Mouse (Mus musculus) C3H10T1/2 (cell line): Measurements from ENCODE around the gene Tfap2c. TPM values are rescaled to one million over a fixed set of nuclear protein-coding genes. Genes with fewer than 3 reads are reported as not detected.

Experiments
- polyA plus RNA-seq, 2 experiments: library from polyadenylated mRNA; unstranded; fragments of >200 nt; fragmentation: generic; extraction: Trizol; gene quantifications; one replicate each; pipeline ENCODE4 v1.2.1; 2012; ENCODE audit warnings: missing spikeins in 2 of 2

The Tfap2c gene
- polyA plus RNA-seq = not detected

DNA sequence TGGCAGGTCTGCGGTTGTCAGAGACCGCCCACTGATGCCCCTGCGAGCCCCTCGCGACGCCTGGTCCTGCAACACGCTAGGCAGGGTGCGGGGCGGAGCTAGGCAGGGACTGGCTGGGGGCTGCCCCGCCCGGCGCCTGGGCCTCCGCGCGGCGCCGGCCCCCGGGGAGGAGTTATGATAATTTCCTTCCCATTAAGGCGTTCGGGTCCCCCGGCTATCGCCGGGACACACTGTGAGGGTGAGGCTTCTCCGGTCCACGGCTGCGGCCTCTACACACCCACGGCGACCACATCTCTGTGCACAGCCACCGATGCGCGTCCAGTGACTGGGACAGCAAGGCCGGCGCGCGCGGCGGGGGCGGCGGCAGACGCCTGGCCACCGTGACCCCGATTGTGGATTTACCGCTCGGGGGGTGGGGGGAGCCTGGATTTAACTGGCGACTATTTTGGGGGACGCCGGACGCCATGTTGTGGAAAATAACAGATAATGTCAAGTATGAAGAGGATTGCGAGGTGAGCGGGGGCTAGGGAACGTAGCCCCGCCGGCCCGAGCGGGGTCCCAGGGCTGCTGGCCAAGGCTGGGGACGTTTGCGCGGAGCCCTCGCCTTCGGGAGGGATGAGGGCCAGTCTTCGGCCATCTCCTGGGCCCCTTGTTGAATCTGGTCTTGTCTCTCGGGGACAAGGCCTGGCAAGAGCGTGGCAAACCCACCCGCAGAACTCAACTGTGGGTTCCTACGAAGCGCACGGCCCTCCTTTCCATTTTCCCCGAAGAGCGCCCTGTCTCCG lies at the start of gene Tfap2c:
TSS of gene Tfap2c (plus strand) at position 223 of the 785 bp plus-strand sequence.

Other genes starting within 250 kb of the Tfap2c start
- 1 to 10 TPM; 1.4 to 2.8 TPM for gene Fam210b, start 204.0 kb upstream of the Tfap2c start, polyA plus RNA-seq
- gene Aurka, start 179.1 kb upstream of the Tfap2c start, polyA plus RNA-seq = 10 to 100 TPM; 46.9 to 54.4 TPM
- gene Cstf1, start 178.9 kb upstream of the Tfap2c start, polyA plus RNA-seq = 10 to 100 TPM; 22.8 to 26.5 TPM
- under 1 TPM in 1 of 2 experiments, not detected in 1; 0.02 TPM for gene Cass4, start 155.8 kb upstream of the Tfap2c start, polyA plus RNA-seq
- gene Rtf2, start 109.0 kb upstream of the Tfap2c start, polyA plus RNA-seq = 10 to 100 TPM; 52.3 to 57.1 TPM
- gene Gcnt7, start 91.0 kb upstream of the Tfap2c start, polyA plus RNA-seq = under 1 TPM; 0.05 to 0.24 TPM
- gene Fam209, start 77.1 kb upstream of the Tfap2c start, polyA plus RNA-seq = under 1 TPM in 1 of 2 experiments, not detected in 1; 0.38 TPM